Mouse (Mus musculus) CH12.LX (cell line): Measurements from ENCODE around the gene Srpr.

Experiments used
- CTCF ChIP-seq, 2 experiments: IDR thresholded peaks in 1 of 2; conservative IDR thresholded peaks in 1 of 2; 2 replicates each; pipeline ENCODE4 v1.5.1; 2011 to 2012; ENCODE audit warnings: low read depth in 2 of 2, low read length in 2 of 2, improper control_type of control experiment in 1 of 2, inconsistent platforms in 1 of 2, mild to moderate bottlenecking in 1 of 2, moderate library complexity in 1 of 2
- EP300 ChIP-seq: IDR thresholded peaks from 2 replicates; pipeline ENCODE4 v1.6.1; 2011; ENCODE audit warnings: low read length, improper control_type of control experiment
- ETS1 ChIP-seq: conservative IDR thresholded peaks from 2 replicates; pipeline ENCODE4 v1.6.1; 2012; ENCODE audit warnings: low read depth, mild to moderate bottlenecking, inconsistent platforms, low read length, improper control_type of control experiment, moderate library complexity
- GABPA ChIP-seq: IDR thresholded peaks from 2 replicates; pipeline ENCODE4 v1.6.1; 2012; ENCODE audit warnings: low read depth, low read length, improper control_type of control experiment, inconsistent platforms; ENCODE audit not compliant: insufficient replicate concordance
- JUN ChIP-seq: IDR thresholded peaks from 2 replicates; pipeline ENCODE4 v1.6.1; 2011; ENCODE audit warnings: low read depth, mild to moderate bottlenecking, low read length, improper control_type of control experiment, moderate library complexity; ENCODE audit not compliant: insufficient read depth
- MXI1 ChIP-seq: IDR thresholded peaks from 2 replicates; pipeline ENCODE4 v1.6.1; 2011; ENCODE audit warnings: mild to moderate bottlenecking, low read depth, low read length, improper control_type of control experiment
- MYC ChIP-seq: IDR thresholded peaks from 2 replicates; pipeline ENCODE4 v1.6.1; 2011; ENCODE audit warnings: low read depth, mild to moderate bottlenecking, improper control_type of control experiment, low read length
- NRF1 ChIP-seq: IDR thresholded peaks from 2 replicates; pipeline ENCODE4 v1.6.1; 2014; ENCODE audit warnings: low read depth, mild to moderate bottlenecking, inconsistent platforms, low read length, improper control_type of control experiment, moderate library complexity
- POLR2A ChIP-seq: IDR thresholded peaks from 2 replicates; pipeline ENCODE4 v1.6.1; 2011; ENCODE audit warnings: low read depth, mild to moderate bottlenecking, improper control_type of control experiment, low read length
- SIN3A ChIP-seq: IDR thresholded peaks from 2 replicates; pipeline ENCODE4 v1.6.1; 2012; ENCODE audit warnings: low read length, improper control_type of control experiment, inconsistent platforms
- USF2 ChIP-seq: conservative IDR thresholded peaks from 2 replicates; pipeline ENCODE4 v1.6.1; 2011; ENCODE audit warnings: low read depth, low read length, improper control_type of control experiment
- ZMIZ1 ChIP-seq: IDR thresholded peaks from 2 replicates; pipeline ENCODE4 v1.6.1; 2012; ENCODE audit warnings: low read depth, mild to moderate bottlenecking, inconsistent platforms, low read length, improper control_type of control experiment
- ZNF384 ChIP-seq: IDR thresholded peaks from 2 replicates; pipeline ENCODE4 v1.6.1; 2012; ENCODE audit warnings: low read depth, low read length, improper control_type of control experiment, inconsistent platforms

DNA sequence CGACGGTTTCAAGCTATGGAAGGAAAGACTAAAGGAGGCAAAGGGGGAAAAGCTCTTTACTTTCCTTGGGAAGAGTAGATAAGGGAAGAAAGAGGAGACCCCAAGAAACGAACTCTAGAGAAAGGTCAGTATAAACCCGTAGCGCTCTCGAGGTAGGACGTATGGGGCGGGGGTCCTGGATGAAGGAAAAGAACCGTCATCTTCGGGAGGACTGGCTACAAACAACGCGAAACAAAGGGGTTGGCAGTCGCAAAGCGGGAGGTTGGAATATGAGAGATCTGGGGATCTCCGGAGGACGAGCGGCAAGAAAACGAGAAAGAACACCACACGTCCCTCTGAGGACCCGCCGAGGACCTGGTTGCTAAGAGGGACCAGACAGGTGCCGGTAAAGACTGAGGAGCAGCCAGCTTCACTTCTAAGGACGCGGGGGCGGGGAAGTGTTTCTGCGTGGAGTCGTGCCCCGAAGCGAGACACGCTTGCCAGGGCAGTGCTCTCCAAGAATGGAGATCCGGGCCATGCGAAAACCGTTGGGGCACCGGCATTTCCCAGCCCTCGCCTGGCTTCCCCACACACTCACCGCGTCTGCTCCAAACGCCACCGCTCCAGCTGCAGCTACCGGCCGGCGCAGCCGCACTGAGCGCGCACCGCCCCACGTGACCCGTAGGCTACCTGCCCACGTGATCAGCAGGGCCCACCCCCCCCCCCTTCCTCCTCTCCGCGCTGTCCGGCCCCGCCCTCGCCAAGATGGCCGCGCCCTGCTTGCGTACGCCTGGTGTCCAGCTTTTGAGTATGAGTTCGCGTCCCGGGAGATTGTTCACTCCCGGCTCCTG, 67.4 kb downstream of the Srpr start, which contains the start of the genes Fam118b and Rpusd4:
- TF ChIP-seq GABPA = no peak
- no peak for TF ChIP-seq JUN
- TF ChIP-seq CTCF (conservative IDR thresholded peaks at IDR 0.05 in 1 of 2, IDR thresholded peaks at IDR 0.05 in 1 of 2; ENCODE audit: low read depth in 2 of 2, low read length in 2 of 2) = no peak
- peak; percentile 72 for TF ChIP-seq ZMIZ1
- TF ChIP-seq POLR2A = peak; percentile 96
- TF ChIP-seq ZNF384 = no peak
- TF ChIP-seq SIN3A = peak; percentile 88
- TF ChIP-seq NRF1 = peak; percentile 92
- 0 out of 2 replicates have a peak, but pooled peaks have one; percentile 17 for TF ChIP-seq EP300
- peak; percentile 41; the same call in 1 of the 2 replicates for TF ChIP-seq ETS1
- peak; percentile 88 for TF ChIP-seq MXI1
- peak; percentile 98 for TF ChIP-seq USF2
- TF ChIP-seq MYC = no peak; the same call in none of the 2 replicates
